Mouse (Mus musculus) stomach, embryonic 14.5 days (tissue): ENCODE measurements around the gene Fmnl3. TPM values are rescaled to one million over a fixed set of nuclear protein-coding genes. Genes with fewer than 3 reads are reported as not detected.

Source experiments
- ATAC-seq: fragments of 200-750 bp; cut with Nextera tagmentation; 2 replicates; pipeline ENCODE4 v1.8.0; 2017; ENCODE audit warnings: low read depth, moderate TSS enrichment; ENCODE audit not compliant: insufficient number of reproducible peaks, insufficient read depth, low FRiP score
- H3K27ac ChIP-seq: fragments of 300-500 bp; sonication (generic); 2 replicates; pipeline ENCODE4 v1.5.1; 2014; ENCODE audit warnings: mild to moderate bottlenecking, low read length, moderate library complexity, mixed read lengths
- H3K27me3 ChIP-seq: fragments of 300-500 bp; sonication (generic); 2 replicates; pipeline ENCODE4 v1.6.1; 2014; ENCODE audit warnings: low read length, control low read depth, mixed read lengths; ENCODE audit not compliant: control insufficient read depth, insufficient read depth
- H3K36me3 ChIP-seq: fragments of 300-500 bp; sonication (generic); 2 replicates; pipeline ENCODE4 v1.6.1; 2014; ENCODE audit warnings: mild to moderate bottlenecking, control low read depth, low read length, moderate library complexity, mixed read lengths; ENCODE audit not compliant: control insufficient read depth, insufficient read depth
- H3K4me1 ChIP-seq: fragments of 300-500 bp; sonication (generic); 2 replicates; pipeline ENCODE4 v1.6.1; 2014; ENCODE audit warnings: low read length, control low read depth, mixed read lengths; ENCODE audit not compliant: control insufficient read depth, insufficient read depth
- H3K4me2 ChIP-seq: fragments of 300-500 bp; sonication (generic); replicated peaks from 2 replicates; pipeline ENCODE4 v1.6.1; 2014; ENCODE audit warnings: low read depth, low read length, control low read depth
- H3K4me3 ChIP-seq: fragments of 300-500 bp; sonication (generic); 2 replicates; pipeline ENCODE4 v1.5.1; 2014; ENCODE audit warnings: low read depth, low read length, control low read depth
- H3K9ac ChIP-seq: fragments of 300-500 bp; sonication (generic); replicated peaks from 2 replicates; pipeline ENCODE4 v1.6.1; 2014; ENCODE audit warnings: low read depth, mild to moderate bottlenecking, control low read depth, low read length, moderate library complexity, mixed read lengths
- H3K9me3 ChIP-seq: fragments of 300-500 bp; sonication (generic); 2 replicates; pipeline ENCODE4 v1.6.1; 2016; ENCODE audit warnings: low read depth, low read length, control low read depth; ENCODE audit not compliant: control insufficient read depth
- WGBS: fragments of 180-500 bp; shearing (Covaris S2); extraction: QIAGEN DNeasy Blood & Tissue Kit; methylation state at CpG from one replicate; pipeline ENCODE4 v1.1.7; 2014; 5-methylcytosine and 5-hydroxymethylcytosine counted together
- polyA plus RNA-seq: library from polyadenylated mRNA; unstranded; fragments of >200 nt; fragmentation: Nextera tagmentation; extraction: Ambion mirVana; gene quantifications from 2 replicates; pipeline ENCODE4 v1.2.1, GENCODE M21; 2014

Gene Fmnl3
- polyA plus RNA-seq, 1 experiment from 2014 or later: 23.1 TPM

DNA sequence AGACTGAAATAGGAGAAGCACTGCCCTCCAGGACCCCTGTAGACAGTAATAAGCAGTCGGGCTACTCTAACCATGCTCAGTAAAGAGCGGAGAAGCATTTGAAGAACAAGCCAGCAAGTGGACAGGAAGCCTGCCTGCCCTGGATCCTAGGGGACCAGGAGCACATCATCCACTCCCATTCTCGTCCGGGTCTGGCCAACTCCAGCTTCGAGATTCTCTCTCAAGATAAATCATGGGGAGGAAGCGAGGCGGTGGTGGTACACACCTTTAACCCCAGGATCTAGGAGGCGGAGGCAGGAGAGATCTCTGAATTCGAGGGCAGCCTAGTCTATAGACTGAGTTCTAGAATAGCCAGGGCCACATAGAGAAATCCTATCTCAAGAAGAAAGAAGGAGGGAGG lies 46.1 kb downstream of the Fmnl3 start:
- WGBS: 83% methylated on average over 9 of the region's 9 CpGs
- Histone ChIP-seq H3K9ac (no peak overlapping the region), H3K36me3 (peaks cover 73% of the 10 kb centered on the region), H3K4me3 (no peak overlapping the region), H3K4me1 (no peaks in the 10 kb centered on the region), H3K4me2 (no peak overlapping the region), H3K9me3 (no peaks in the 10 kb centered on the region), H3K27ac (no peak overlapping the region), H3K27me3 (no peaks in the 10 kb centered on the region)
- no peak for ATAC-seq

DNA sequence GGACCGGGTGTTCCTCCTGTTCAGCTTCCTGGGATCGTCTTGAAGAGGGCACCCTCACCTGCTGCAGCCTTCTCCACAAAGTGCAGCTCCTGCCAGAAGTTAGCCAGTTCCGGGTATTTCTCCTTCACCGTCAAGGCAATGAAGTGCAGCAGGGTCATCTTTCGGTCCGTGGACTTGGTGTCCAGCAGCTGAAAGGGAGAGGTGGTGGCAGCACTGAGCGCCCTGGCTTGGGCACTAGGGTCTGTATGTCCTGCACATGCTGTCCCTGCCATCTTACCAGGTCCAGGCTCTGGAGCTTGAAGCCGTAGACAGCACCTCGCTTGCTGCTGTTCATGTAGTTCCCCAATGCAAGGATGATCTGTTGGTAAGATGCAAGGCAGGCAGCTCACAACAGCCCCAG lies 49.3 kb downstream of the Fmnl3 start:
- WGBS: 79% methylated on average over 9 of the region's 9 CpGs
- ATAC-seq: no peak
- no peak overlapping the region for H3K4me3 ChIP-seq
- no peak overlapping the region for H3K9ac ChIP-seq
- no peaks in the 10 kb centered on the region for H3K4me1 ChIP-seq
- no peak overlapping the region for H3K4me2 ChIP-seq
- peaks cover 86% of the 10 kb centered on the region for H3K36me3 ChIP-seq
- peak overlapping the region; percentile 33; the same call in 1 of the 2 replicates for H3K27ac ChIP-seq
- no peaks in the 10 kb centered on the region for H3K27me3 ChIP-seq
- no peaks in the 10 kb centered on the region for H3K9me3 ChIP-seq

DNA sequence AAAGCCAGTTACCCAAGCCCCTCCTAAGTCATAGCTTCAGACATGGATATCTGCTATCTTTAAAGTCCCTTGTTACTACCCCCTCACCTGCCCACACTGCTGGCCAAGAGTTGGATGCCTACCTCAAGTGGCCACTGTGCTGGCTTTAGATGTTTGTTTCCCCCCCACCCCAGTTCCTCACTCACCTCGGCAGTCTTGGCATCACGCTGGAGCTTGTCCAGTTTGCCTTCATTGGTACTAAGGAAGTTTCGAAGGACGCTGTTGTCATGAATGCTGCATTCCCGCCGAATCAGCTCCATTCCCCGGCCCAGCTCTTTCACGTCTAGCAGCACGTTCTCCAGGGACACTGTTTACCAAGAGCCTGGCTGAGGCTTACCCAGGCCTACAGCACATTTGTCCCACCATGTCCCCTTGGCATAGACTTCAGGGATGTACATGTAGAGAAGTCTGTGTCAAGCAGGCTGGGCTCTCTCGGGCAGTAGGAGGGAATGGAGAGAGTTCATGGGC lies 50.1 kb downstream of the Fmnl3 start:
- 78% methylated on average over 10 of the region's 10 CpGs for WGBS
- Histone ChIP-seq H3K9me3 (no peaks in the 10 kb centered on the region), H3K27ac (peak overlapping the region; percentile 33; the same call in 1 of the 2 replicates), H3K4me3 (no peak overlapping the region), H3K9ac (no peak overlapping the region), H3K27me3 (no peaks in the 10 kb centered on the region), H3K36me3 (peaks cover 86% of the 10 kb centered on the region), H3K4me2 (no peak overlapping the region), H3K4me1 (no peaks in the 10 kb centered on the region)
- ATAC-seq: no peak

- peak overlapping the region; percentile 27; the same call in 1 of the 2 replicates for H3K27ac ChIP-seq
- H3K27me3 ChIP-seq: no peaks in the 10 kb centered on the region
- no peak overlapping the region for H3K4me3 ChIP-seq
- H3K4me2 ChIP-seq: no peak overlapping the region
- H3K36me3 ChIP-seq: peaks cover 79% of the 10 kb centered on the region
- H3K9me3 ChIP-seq: no peaks in the 10 kb centered on the region
- ATAC-seq: no peak
- no peak overlapping the region for H3K9ac ChIP-seq
- 70% methylated on average over 3 of the region's 3 CpGs for WGBS
- no peaks in the 10 kb centered on the region for H3K4me1 ChIP-seq
These were observed 50.8 kb downstream of the Fmnl3 start for GRCm38 (mm10) chr15:99319411-99319871.

DNA sequence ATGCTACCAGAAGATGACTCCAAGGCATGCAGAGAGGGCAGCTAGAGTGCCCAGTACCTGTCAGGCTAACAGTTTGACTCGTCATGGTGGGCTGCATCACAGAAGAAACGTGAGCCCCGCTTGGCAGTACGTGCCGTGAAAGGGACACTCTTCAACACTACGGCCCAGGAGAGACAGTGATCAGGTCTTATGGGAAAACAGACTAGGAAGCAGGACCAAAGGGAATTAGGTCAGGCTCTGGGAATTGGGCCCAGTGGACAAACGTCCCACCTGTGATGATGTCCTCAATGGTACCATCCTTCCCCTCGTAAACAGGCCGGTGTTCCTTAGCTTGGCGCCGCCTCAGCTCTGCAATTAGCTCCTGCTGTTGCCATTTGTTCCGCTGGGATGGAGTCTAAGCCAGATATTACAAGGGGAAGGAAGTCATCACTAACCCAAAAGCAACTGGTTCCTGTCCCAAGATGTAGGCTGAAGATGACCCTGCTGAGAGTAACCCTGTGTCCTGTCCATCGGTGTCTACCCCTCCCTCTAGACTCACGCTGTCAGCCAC lies 51.3 kb downstream of the Fmnl3 start:
- Histone ChIP-seq H3K36me3 (peaks cover 76% of the 10 kb centered on the region), H3K9me3 (no peaks in the 10 kb centered on the region), H3K27ac (peak overlapping the region; percentile 27; the same call in 1 of the 2 replicates), H3K4me1 (no peaks in the 10 kb centered on the region), H3K4me2 (no peak overlapping the region), H3K4me3 (no peak overlapping the region), H3K9ac (no peak overlapping the region), H3K27me3 (no peaks in the 10 kb centered on the region)
- no peak for ATAC-seq
- WGBS: 84% methylated on average over 14 of the region's 14 CpGs

- Histone ChIP-seq H3K9me3 (no peaks in the 10 kb centered on the region), H3K4me1 (no peaks in the 10 kb centered on the region), H3K27ac (peak overlapping the region; percentile 46; the same call in 1 of the 2 replicates), H3K27me3 (no peaks in the 10 kb centered on the region), H3K36me3 (peaks cover 73% of the 10 kb centered on the region), H3K4me3 (no peak overlapping the region), H3K9ac (no peak overlapping the region), H3K4me2 (no peak overlapping the region)
- no peak for ATAC-seq
- WGBS: 87% methylated on average over 6 of the region's 6 CpGs
These were observed 52.2 kb downstream of the Fmnl3 start for GRCm38 (mm10) chr15:99318071-99318470.

- H3K27me3 ChIP-seq: no peaks in the 10 kb centered on the region
- H3K9me3 ChIP-seq: no peaks in the 10 kb centered on the region
- peaks cover 73% of the 10 kb centered on the region for H3K36me3 ChIP-seq
- no peak overlapping the region for H3K4me2 ChIP-seq
- WGBS: 54% methylated on average over 2 of the region's 2 CpGs
- no peak overlapping the region for H3K4me3 ChIP-seq
- no peak for ATAC-seq
- H3K4me1 ChIP-seq: no peaks in the 10 kb centered on the region
- H3K9ac ChIP-seq: no peak overlapping the region
- H3K27ac ChIP-seq: peak overlapping the region; percentile 46; the same call in 1 of the 2 replicates
These were observed 53.0 kb downstream of the Fmnl3 start for GRCm38 (mm10) chr15:99317267-99317651.

- Histone ChIP-seq H3K27me3 (no peaks in the 10 kb centered on the region), H3K4me1 (no peaks in the 10 kb centered on the region), H3K36me3 (peaks cover 66% of the 10 kb centered on the region), H3K9ac (no peak overlapping the region), H3K4me2 (no peak overlapping the region), H3K9me3 (no peaks in the 10 kb centered on the region), H3K27ac (peak overlapping the region; percentile 46; the same call in 1 of the 2 replicates), H3K4me3 (no peak overlapping the region)
- ATAC-seq: no peak; the same call in 1 of the 2 replicates
- 66% methylated on average over 16 of the region's 16 CpGs for WGBS
These were observed 53.7 kb downstream of the Fmnl3 start for GRCm38 (mm10) chr15:99316314-99317266.
